ENCODE assay signal across 27 mouse cellular contexts in genomic region chr3:55333511-55333910, GRCm38 (mm10).
A peak's percentile ranks its signal among the peaks of the same experiment; 100 is the strongest.
DNase-seq lines count a peak whose midpoint lies in the region; ATAC-seq and TF ChIP-seq lines count a peak whose summit lies in the region.
"Had no signal": no experiment of that assay in that cellular context is flagged by ENCODE, and none has a peak within 500 bp of the region (broad histone marks: within the 10 kb centered on the region; RNA-seq: fewer than 3 reads in every experiment).

No protein-coding gene starts in this region.

- no peak for DNase-seq in layer of hippocampus, adult 2 months (ENCODE audit: low spot score in 2 of 2)
- DNase-seq in layer of hippocampus, postnatal 14 days (ENCODE audit: low spot score in 2 of 2), result no peak
- DNase-seq in 3T3-L1 (ENCODE audit: low read depth, low spot score), result peak; percentile 54
- DNase-seq in Muller cell, postnatal 12 days (ENCODE audit: inconsistent ontology term), result peak; percentile 95
- no peak for DNase-seq in gastrocnemius, postnatal 36 days
- DNase-seq in midbrain, postnatal 0 days (ENCODE audit: low spot score), result no peak
- DNase-seq in heart, adult 9 months (ENCODE audit: low spot score in 2 of 2), result no peak
- DNase-seq: adrenal gland, adult 8-10 months; adrenal gland, postnatal 14 days; adrenal gland, postnatal 36 days; cerebellum, adult 11 months; cerebellum, adult 18-20 months; cerebellum, adult 8-10 months; cerebellum, adult 9-11 months; cerebellum, postnatal 14 days; cerebellum, postnatal 36 days; embryo, embryonic 11 days had no signal

- ATAC-seq in midbrain, postnatal 0 days (ENCODE audit: low FRiP score), result no peak
- ATAC-seq: activated CD4-positive, CD25-positive, alpha-beta regulatory T cell, adult 4 months; forebrain, embryonic 14.5 days; forebrain, embryonic 16.5 days; Patski had no signal

- no peak overlapping the region for H3ac ChIP-seq in myocyte (ENCODE audit: control insufficient read depth, insufficient read length)

- no peaks in the 10 kb centered on the region for H3K79me2 ChIP-seq in myocyte (ENCODE audit: control insufficient read depth, insufficient read depth)

- H3K4me3 ChIP-seq in layer of hippocampus, adult 2 months, result no peak overlapping the region
- H3K4me3 ChIP-seq in myocyte, result no peak overlapping the region
- no peak overlapping the region for H3K4me3 ChIP-seq in midbrain, postnatal 0 days (ENCODE audit: low read depth, low read length)
- H3K4me3 ChIP-seq: embryonic facial prominence, embryonic 13.5 days; embryonic facial prominence, embryonic 15.5 days; erythroblast, embryonic 14.5 days; forebrain, embryonic 10.5 days; forebrain, embryonic 12.5 days had no signal

- no peaks in the 10 kb centered on the region for H3K27me3 ChIP-seq in myocyte (ENCODE audit: control insufficient read depth, insufficient read depth, insufficient read length)
- no peaks in the 10 kb centered on the region for H3K27me3 ChIP-seq in midbrain, postnatal 0 days (ENCODE audit: insufficient read depth, low read length)
- H3K27me3 ChIP-seq: embryonic facial prominence, embryonic 13.5 days; embryonic facial prominence, embryonic 15.5 days; forebrain, embryonic 12.5 days; Patski had no signal

- 0 out of 2 replicates have a peak overlapping the region, but pooled peaks have one; percentile 14 for H3K27ac ChIP-seq in layer of hippocampus, adult 2 months
- H3K27ac ChIP-seq in midbrain, postnatal 0 days (ENCODE audit: low read depth, low read length), result no peak overlapping the region
- H3K27ac ChIP-seq: embryonic facial prominence, embryonic 13.5 days; embryonic facial prominence, embryonic 15.5 days; forebrain, embryonic 10.5 days; forebrain, embryonic 12.5 days had no signal

- no peaks in the 10 kb centered on the region for H3K9me3 ChIP-seq in midbrain, postnatal 0 days (ENCODE audit: low read length)
- H3K9me3 ChIP-seq: embryonic facial prominence, embryonic 13.5 days; embryonic facial prominence, embryonic 15.5 days had no signal

- H3K4me1 ChIP-seq in midbrain, postnatal 0 days (ENCODE audit: insufficient read depth, low read length), result no peaks in the 10 kb centered on the region
- H3K4me1 ChIP-seq: embryonic facial prominence, embryonic 13.5 days; embryonic facial prominence, embryonic 15.5 days; forebrain, embryonic 10.5 days; forebrain, embryonic 12.5 days had no signal

- TF ChIP-seq CTCF in layer of hippocampus, adult 2 months (conservative IDR thresholded peaks at IDR 0.05), result no peak
- no peak for TF ChIP-seq CTCF in midbrain, postnatal 0 days (IDR thresholded peaks at IDR 0.05)

- TF ChIP-seq POLR2A in myocyte (IDR thresholded peaks at IDR 0.05; ENCODE audit: insufficient read length, low read depth), result no peak

- WGBS in midbrain, postnatal 0 days, result 82% methylated on average over 3 of the region's 3 CpGs

- H3K9ac ChIP-seq in midbrain, postnatal 0 days (replicated peaks; ENCODE audit: low read length, poor library complexity, severe bottlenecking), result no peak overlapping the region
- H3K9ac ChIP-seq: embryonic facial prominence, embryonic 13.5 days; embryonic facial prominence, embryonic 15.5 days; forebrain, embryonic 12.5 days had no signal

- intact Hi-C loops in gastrocnemius, postnatal 36 days (cut with DNase I), result no loop called here

- H3K36me3 ChIP-seq in myocyte (ENCODE audit: control insufficient read depth, insufficient read depth), result peaks cover 3% of the 10 kb centered on the region
- H3K36me3 ChIP-seq in midbrain, postnatal 0 days (ENCODE audit: insufficient read depth, low read length), result no peaks in the 10 kb centered on the region
- H3K36me3 ChIP-seq: embryonic facial prominence, embryonic 15.5 days; forebrain, embryonic 10.5 days had no signal

- peak overlapping the region; percentile 27 for H3K4me2 ChIP-seq in myocyte (ENCODE audit: low read depth)
- H3K4me2 ChIP-seq in midbrain, postnatal 0 days (ENCODE audit: low read depth, low read length, poor library complexity, severe bottlenecking), result no peak overlapping the region
- H3K4me2 ChIP-seq: embryonic facial prominence, embryonic 13.5 days; embryonic facial prominence, embryonic 15.5 days; forebrain, embryonic 12.5 days had no signal

TF ChIP-seq in myocyte, 11 proteins besides CTCF, POLR2A, EP300 and RAD21:
- TF ChIP-seq POLR2AphosphoS2 (IDR thresholded peaks at IDR 0.05; ENCODE audit: insufficient read length, low read depth) (no peak), MAX (IDR thresholded peaks at IDR 0.05; ENCODE audit: low read depth) (no peak), TCF12 (IDR thresholded peaks at IDR 0.05; ENCODE audit: insufficient read depth, poor library complexity, severe bottlenecking) (no peak), MYOD1 (IDR thresholded peaks at IDR 0.05; ENCODE audit: control insufficient read depth in 1 of 3, insufficient read length in 2 of 3, low read depth in 2 of 3) (no peak), TCF3 (IDR thresholded peaks at IDR 0.05; ENCODE audit: insufficient read length, low read depth) (no peak), USF1 (IDR thresholded peaks at IDR 0.05; ENCODE audit: low read depth) (no peak), SRF (IDR thresholded peaks at IDR 0.05; ENCODE audit: control insufficient read depth, insufficient read length, low read depth) (no peak), REST (IDR thresholded peaks at IDR 0.05; ENCODE audit: insufficient read depth, insufficient read length) (no peak), MYOG (IDR thresholded peaks at IDR 0.05; ENCODE audit: control insufficient read depth in 1 of 3, insufficient read depth in 1 of 3, insufficient read length in 2 of 3, low read depth in 2 of 3) (no peak), CEBPB (IDR thresholded peaks at IDR 0.05; ENCODE audit: insufficient read depth, poor library complexity, severe bottlenecking) (no peak), E2F4 (IDR thresholded peaks at IDR 0.05; ENCODE audit: insufficient read depth) (no peak)

Comparison
In these comparisons a context has a peak if more than half of its experiments do, and no peak if none do; other contexts are left out.
1. DNase-seq: peak in 3T3-L1 (single experiment) and Muller cell, postnatal 12 days (single experiment); none in layer of hippocampus, adult 2 months (0 of 2), layer of hippocampus, postnatal 14 days (0 of 2), gastrocnemius, postnatal 36 days (0 of 2), midbrain, postnatal 0 days (single experiment) and heart, adult 9 months (0 of 2).